In the genomic region with DNA sequence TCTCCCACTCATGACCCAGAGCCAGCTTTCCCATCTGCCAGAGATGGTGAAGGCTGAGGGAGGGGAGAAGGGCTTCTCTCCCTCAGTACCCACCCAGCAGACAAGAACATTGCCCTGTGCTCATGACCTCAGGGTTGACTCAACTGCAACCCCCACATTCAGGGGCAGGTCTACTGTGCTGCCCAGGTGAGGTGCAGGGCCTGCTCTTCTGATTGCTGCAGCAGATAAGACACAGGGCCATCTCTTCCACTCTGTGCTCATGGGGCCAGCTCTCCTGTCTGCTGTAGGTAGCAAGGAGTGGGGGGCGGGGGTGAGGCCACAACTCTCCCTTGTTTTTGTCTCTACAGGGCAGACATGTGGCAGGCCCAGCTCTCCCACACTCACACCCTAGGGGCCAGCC, we compare ENCODE assay signal across 20 mouse cellular contexts.
DNase-seq lines count a peak whose midpoint lies in the region; ATAC-seq and TF ChIP-seq lines count a peak whose summit lies in the region.
"Had no signal": no experiment of that assay in that cellular context is flagged by ENCODE, and none has a peak within 500 bp of the region (broad histone marks: within the 10 kb centered on the region; RNA-seq: fewer than 3 reads in every experiment).

No protein-coding gene starts in this region.

- intact Hi-C loops in heart, postnatal 14 days (cut with DNase I) = no loop called here

- no peak for TF ChIP-seq CTCF in liver, postnatal 0 days (IDR thresholded peaks at IDR 0.05; ENCODE audit: low read depth)

- 0 out of 2 replicates have a peak overlapping the region, but pooled peaks have one; percentile 22 for H3K27ac ChIP-seq in heart, embryonic 10.5 days
- peak overlapping the region; percentile 78; the same call in 1 of the 2 replicates for H3K27ac ChIP-seq in liver, embryonic 12.5 days
- H3K27ac ChIP-seq in liver, postnatal 0 days (ENCODE audit: low read depth) = no peak overlapping the region
- no peak overlapping the region for H3K27ac ChIP-seq in embryonic facial prominence, embryonic 13.5 days
- peak overlapping the region; percentile 25; the same call in 1 of the 2 replicates for H3K27ac ChIP-seq in liver, embryonic 16.5 days (ENCODE audit: low read length)
- H3K27ac ChIP-seq: forebrain, embryonic 12.5 days; gastrocnemius, adult 2 months; heart, embryonic 15.5 days; hindbrain, embryonic 10.5 days; hindbrain, embryonic 14.5 days had no signal

- H3K36me3 ChIP-seq in heart, embryonic 10.5 days = no peaks in the 10 kb centered on the region
- no peaks in the 10 kb centered on the region for H3K36me3 ChIP-seq in liver, embryonic 12.5 days
- no peaks in the 10 kb centered on the region for H3K36me3 ChIP-seq in liver, postnatal 0 days (replicated peaks; ENCODE audit: insufficient read depth, low read length)
- no peaks in the 10 kb centered on the region for H3K36me3 ChIP-seq in embryonic facial prominence, embryonic 13.5 days
- no peaks in the 10 kb centered on the region for H3K36me3 ChIP-seq in liver, embryonic 16.5 days (ENCODE audit: control insufficient read depth, insufficient read depth)
- H3K36me3 ChIP-seq: forebrain, embryonic 12.5 days; heart, embryonic 15.5 days; hindbrain, embryonic 10.5 days had no signal

- no peak overlapping the region for H3K4me3 ChIP-seq in heart, embryonic 10.5 days
- no peak overlapping the region for H3K4me3 ChIP-seq in liver, embryonic 12.5 days
- no peak overlapping the region for H3K4me3 ChIP-seq in liver, postnatal 0 days (ENCODE audit: low read depth, low read length)
- no peak overlapping the region for H3K4me3 ChIP-seq in embryonic facial prominence, embryonic 13.5 days
- H3K4me3 ChIP-seq in liver, embryonic 16.5 days (ENCODE audit: low read depth, low read length) = no peak overlapping the region
- H3K4me3 ChIP-seq: forebrain, embryonic 12.5 days; gastrocnemius, adult 2 months; heart, embryonic 15.5 days; hindbrain, embryonic 10.5 days had no signal

- no peaks in the 10 kb centered on the region for H3K27me3 ChIP-seq in heart, embryonic 10.5 days (ENCODE audit: insufficient read depth, poor library complexity, severe bottlenecking)
- no peaks in the 10 kb centered on the region for H3K27me3 ChIP-seq in liver, embryonic 12.5 days (replicated peaks)
- no peaks in the 10 kb centered on the region for H3K27me3 ChIP-seq in liver, postnatal 0 days (ENCODE audit: insufficient read depth, low read length)
- H3K27me3 ChIP-seq in embryonic facial prominence, embryonic 13.5 days = no peaks in the 10 kb centered on the region
- H3K27me3 ChIP-seq in liver, embryonic 16.5 days (ENCODE audit: control insufficient read depth, insufficient read depth, low read depth, low read length) = no peaks in the 10 kb centered on the region
- H3K27me3 ChIP-seq: CH12.LX; forebrain, embryonic 12.5 days; heart, embryonic 15.5 days had no signal

- H3K4me2 ChIP-seq in liver, embryonic 12.5 days = no peak overlapping the region
- no peak overlapping the region for H3K4me2 ChIP-seq in liver, postnatal 0 days (ENCODE audit: low read depth, low read length)
- H3K4me2 ChIP-seq in embryonic facial prominence, embryonic 13.5 days = no peak overlapping the region
- no peak overlapping the region for H3K4me2 ChIP-seq in liver, embryonic 16.5 days (ENCODE audit: low read depth, low read length)
- H3K4me2 ChIP-seq: forebrain, embryonic 12.5 days; heart, embryonic 15.5 days; hindbrain, embryonic 14.5 days had no signal

- H3K9me3 ChIP-seq in heart, embryonic 10.5 days = no peaks in the 10 kb centered on the region
- no peaks in the 10 kb centered on the region for H3K9me3 ChIP-seq in liver, embryonic 12.5 days (replicated peaks)
- H3K9me3 ChIP-seq in liver, postnatal 0 days (ENCODE audit: low read length) = no peaks in the 10 kb centered on the region
- H3K9me3 ChIP-seq in embryonic facial prominence, embryonic 13.5 days = no peaks in the 10 kb centered on the region
- H3K9me3 ChIP-seq in liver, embryonic 16.5 days (replicated peaks; ENCODE audit: control insufficient read depth, low read length) = no peaks in the 10 kb centered on the region
- H3K9me3 ChIP-seq: forebrain, embryonic 12.5 days; heart, embryonic 15.5 days; hindbrain, embryonic 10.5 days had no signal

- DNase-seq in heart, embryonic 10.5 days (ENCODE audit: low spot score) = peak; percentile 70
- no peak for DNase-seq in heart, postnatal 14 days
- no peak for DNase-seq in liver, postnatal 0 days
- DNase-seq in adrenal gland, adult 8-10 months = no peak
- DNase-seq in layer of hippocampus, postnatal 14 days (ENCODE audit: low spot score in 2 of 2) = no peak
- DNase-seq: adrenal gland, postnatal 10 days; cerebellum, adult 11 months; cerebellum, adult 8-10 months; cerebellum, postnatal 14 days; gastrocnemius, adult 2 months; gastrocnemius, postnatal 25 days had no signal

- 83% methylated on average over 1 of the region's 1 CpGs for WGBS in heart, embryonic 10.5 days
- 83% methylated on average over 1 of the region's 1 CpGs for WGBS in liver, embryonic 12.5 days (ENCODE audit: insufficient replicate concordance)
- 86% methylated on average over 1 of the region's 1 CpGs for WGBS in liver, postnatal 0 days (ENCODE audit: insufficient replicate concordance)
- 81% methylated on average over 1 of the region's 1 CpGs for WGBS in embryonic facial prominence, embryonic 13.5 days
- 53% methylated on average over 1 of the region's 1 CpGs for WGBS in liver, embryonic 16.5 days (ENCODE audit: insufficient replicate concordance)

- peaks cover 5% of the 10 kb centered on the region for H3K4me1 ChIP-seq in heart, embryonic 10.5 days
- H3K4me1 ChIP-seq in liver, embryonic 12.5 days = peaks cover 48% of the 10 kb centered on the region
- H3K4me1 ChIP-seq in liver, postnatal 0 days (ENCODE audit: insufficient read depth) = peaks cover 11% of the 10 kb centered on the region; the same call in 1 of the 2 replicates
- H3K4me1 ChIP-seq in embryonic facial prominence, embryonic 13.5 days = peaks cover 9% of the 10 kb centered on the region
- peaks cover 37% of the 10 kb centered on the region for H3K4me1 ChIP-seq in liver, embryonic 16.5 days (ENCODE audit: control insufficient read depth, low read depth, low read length)
- H3K4me1 ChIP-seq: forebrain, embryonic 12.5 days; heart, embryonic 15.5 days; hindbrain, embryonic 10.5 days had no signal

- H3K9ac ChIP-seq in liver, embryonic 12.5 days = peak overlapping the region; percentile 39; the same call in 1 of the 2 replicates
- no peak overlapping the region for H3K9ac ChIP-seq in liver, postnatal 0 days (replicated peaks)
- no peak overlapping the region for H3K9ac ChIP-seq in embryonic facial prominence, embryonic 13.5 days
- H3K9ac ChIP-seq in liver, embryonic 16.5 days (ENCODE audit: low read depth, low read length) = no peak overlapping the region
- H3K9ac ChIP-seq: forebrain, embryonic 12.5 days; heart, embryonic 15.5 days; hindbrain, embryonic 14.5 days had no signal

- no peak for TF ChIP-seq EP300 in liver, postnatal 0 days (IDR thresholded peaks at IDR 0.05; ENCODE audit: low read depth)

- ATAC-seq in liver, embryonic 12.5 days = no peak
- no peak for ATAC-seq in liver, postnatal 0 days
- 0 out of 2 replicates have a peak, but pooled peaks have one; percentile 32 for ATAC-seq in embryonic facial prominence, embryonic 13.5 days (ENCODE audit: insufficient number of reproducible peaks, insufficient read depth, low FRiP score, low TSS enrichment, low read depth)
- ATAC-seq in liver, embryonic 16.5 days (ENCODE audit: low read depth) = no peak
- ATAC-seq: intestine, embryonic 16.5 days had no signal

Comparison
In these comparisons a context has a peak if more than half of its experiments do, and no peak if none do; other contexts are left out.
1. H3K27ac ChIP-seq: peak in heart, embryonic 10.5 days (single experiment), liver, embryonic 12.5 days (single experiment) and liver, embryonic 16.5 days (single experiment); none in liver, postnatal 0 days (single experiment) and embryonic facial prominence, embryonic 13.5 days (single experiment).